Mouse (Mus musculus) C2C12 (cell line): ENCODE results near the gene Gid4. TPM values are rescaled to one million over a fixed set of nuclear protein-coding genes. Genes with fewer than 3 reads are reported as not detected.
A peak's percentile ranks its signal among the peaks of the same experiment; 100 is the strongest.

ENCODE experiments used
- H3K27me3 ChIP-seq: one replicate; pipeline ENCODE4 v1.6.1; 2011; ENCODE audit not compliant: control insufficient read depth, insufficient read depth, insufficient read length
- H3K36me3 ChIP-seq: one replicate; pipeline ENCODE4 v1.6.1; 2011; ENCODE audit not compliant: control insufficient read depth, insufficient read depth
- H3K4me3 ChIP-seq: one replicate; pipeline ENCODE4 v1.5.1; 2011; ENCODE audit warnings: mild to moderate bottlenecking, control low read depth; ENCODE audit not compliant: poor library complexity, insufficient read depth, severe bottlenecking
- H3K79me2 ChIP-seq: one replicate; pipeline ENCODE4 v1.6.1; 2011; ENCODE audit not compliant: control insufficient read depth, insufficient read depth
- H3K79me3 ChIP-seq: one replicate; pipeline ENCODE4 v1.6.1; 2011; ENCODE audit warnings: low read depth, control low read depth
- H3ac ChIP-seq: one replicate; pipeline ENCODE3; 2011; ENCODE audit warnings: low read depth; ENCODE audit not compliant: control insufficient read depth, insufficient read length
- CEBPB ChIP-seq: IDR thresholded peaks from one replicate; pipeline ENCODE4 v1.6.1; 2011; ENCODE audit warnings: low read depth, mild to moderate bottlenecking, control low read depth, moderate library complexity
- CTCF ChIP-seq: IDR thresholded peaks from one replicate; pipeline ENCODE4 v1.5.1; 2011; ENCODE audit not compliant: control insufficient read depth, insufficient read depth, insufficient read length
- FOSL1 ChIP-seq: IDR thresholded peaks from one replicate; pipeline ENCODE4 v1.8.0; 2011; ENCODE audit warnings: mild to moderate bottlenecking, low read length; ENCODE audit not compliant: poor library complexity, insufficient read depth, severe bottlenecking
- MAX ChIP-seq: IDR thresholded peaks from one replicate; pipeline ENCODE4 v1.6.1; 2011; ENCODE audit warnings: mild to moderate bottlenecking, control low read depth
- MYOD1 ChIP-seq: IDR thresholded peaks from one replicate; pipeline ENCODE4 v1.6.1; 2011; ENCODE audit warnings: low read depth; ENCODE audit not compliant: control insufficient read depth, insufficient read length
- MYOG ChIP-seq: IDR thresholded peaks from one replicate; pipeline ENCODE4 v1.6.1; 2011; ENCODE audit not compliant: control insufficient read depth, insufficient read length; ENCODE audit errors: extremely low read depth
- USF1 ChIP-seq: IDR thresholded peaks from one replicate; pipeline ENCODE4 v1.6.1; 2011; ENCODE audit warnings: low read depth, mild to moderate bottlenecking, control low read depth, moderate library complexity
- polyA plus RNA-seq: library from polyadenylated mRNA; unstranded; fragments of >200 nt; fragmentation: generic; extraction: Trizol; gene quantifications from one replicate; pipeline ENCODE4 v1.2.1, GENCODE M21; 2012; ENCODE audit warnings: missing spikeins

Gid4 gene
- polyA plus RNA-seq, 1 experiment, result 6.0 TPM

- Histone ChIP-seq H3K79me2 (peaks cover 38% of the 10 kb centered on the region), H3K36me3 (peaks cover 33% of the 10 kb centered on the region), H3ac (peak within 1 kb of the TSS; percentile 85), H3K79me3 (peaks cover 24% of the 10 kb centered on the region), H3K27me3 (no peaks in the 10 kb centered on the region), H3K4me3 (peak within 1 kb of the TSS; percentile 98)
- TF ChIP-seq FOSL1 (no peak), MYOD1 (peak; percentile 23), USF1 (peak; percentile 70), MAX (peak; percentile 99)
Measured at GRCm38 (mm10) chr11:60454080-60454744, 37.3 kb downstream of the Gid4 start, which contains the start of gene Drg2. TSS of gene Drg2 (plus strand) at chr11:60454591.

- peak overlapping the region; percentile 85 for H3ac ChIP-seq
- peaks cover 24% of the 10 kb centered on the region for H3K79me3 ChIP-seq
- peak overlapping the region; percentile 98 for H3K4me3 ChIP-seq
- H3K36me3 ChIP-seq, result peaks cover 35% of the 10 kb centered on the region
- H3K79me2 ChIP-seq, result peaks cover 38% of the 10 kb centered on the region
- TF ChIP-seq CEBPB (no peak), MYOD1 (no peak), CTCF (no peak), MAX (no peak), FOSL1 (no peak), USF1 (no peak), MYOG (no peak)
- H3K27me3 ChIP-seq, result no peaks in the 10 kb centered on the region
Measured at GRCm38 (mm10) chr11:60454745-60455087, 37.8 kb downstream of the Gid4 start.

GRCm38 (mm10) chr11:60457973-60458372 lies 41.0 kb downstream of the Gid4 start:
- TF ChIP-seq MAX (no peak), MYOG (no peak), USF1 (no peak), FOSL1 (no peak), CEBPB (no peak), CTCF (no peak), MYOD1 (no peak)
- H3ac ChIP-seq, result no peak overlapping the region
- peaks cover 52% of the 10 kb centered on the region for H3K36me3 ChIP-seq
- no peak overlapping the region for H3K4me3 ChIP-seq
- peaks cover 38% of the 10 kb centered on the region for H3K79me2 ChIP-seq
- H3K79me3 ChIP-seq, result peaks cover 24% of the 10 kb centered on the region
- H3K27me3 ChIP-seq, result no peaks in the 10 kb centered on the region

- Histone ChIP-seq H3K36me3 (peaks cover 49% of the 10 kb centered on the region), H3ac (no peak overlapping the region), H3K4me3 (no peak overlapping the region), H3K79me3 (no peaks in the 10 kb centered on the region), H3K79me2 (no peaks in the 10 kb centered on the region), H3K27me3 (no peaks in the 10 kb centered on the region)
- TF ChIP-seq MYOG, result no peak
- TF ChIP-seq CEBPB, result no peak
- TF ChIP-seq FOSL1, result no peak
- TF ChIP-seq USF1, result no peak
- TF ChIP-seq MYOD1, result no peak
Measured at GRCm38 (mm10) chr11:60465943-60466380, 49.0 kb downstream of the Gid4 start.

- no peak within 1 kb of the TSS for H3ac ChIP-seq
- no peaks in the 10 kb centered on the region for H3K79me3 ChIP-seq
- no peak within 1 kb of the TSS for H3K4me3 ChIP-seq
- no peaks in the 10 kb centered on the region for H3K27me3 ChIP-seq
- H3K79me2 ChIP-seq, result no peaks in the 10 kb centered on the region
- no peak for TF ChIP-seq CEBPB
- no peak for TF ChIP-seq FOSL1
- no peak for TF ChIP-seq USF1
- TF ChIP-seq MYOG, result no peak
- no peak for TF ChIP-seq MAX
- TF ChIP-seq MYOD1, result no peak
- no peak for TF ChIP-seq CTCF
- peaks cover 40% of the 10 kb centered on the region for H3K36me3 ChIP-seq
Measured at GRCm38 (mm10) chr11:60469039-60469438, 52.1 kb downstream of the Gid4 start, which contains the start of gene Myo15. TSS of gene Myo15 (plus strand) at chr11:60469339.

- H3K79me3 ChIP-seq, result no peaks in the 10 kb centered on the region
- H3ac ChIP-seq, result no peak overlapping the region
- H3K36me3 ChIP-seq, result peaks cover 31% of the 10 kb centered on the region
- no peaks in the 10 kb centered on the region for H3K27me3 ChIP-seq
- H3K4me3 ChIP-seq, result no peak overlapping the region
- TF ChIP-seq CEBPB, result no peak
- TF ChIP-seq MAX, result no peak
- TF ChIP-seq MYOD1, result no peak
- TF ChIP-seq FOSL1, result no peak
- no peak for TF ChIP-seq MYOG
- TF ChIP-seq CTCF, result no peak
- no peak for TF ChIP-seq USF1
- no peaks in the 10 kb centered on the region for H3K79me2 ChIP-seq
Measured at GRCm38 (mm10) chr11:60470743-60471142, 53.8 kb downstream of the Gid4 start.
